Mouse (Mus musculus) gastrocnemius, adult 2 months (tissue): ENCODE data around the gene Ccm2. TPM values are rescaled to one million over a fixed set of nuclear protein-coding genes. Genes with fewer than 3 reads are reported as not detected.

Experiments
- DNase-seq: peaks from one replicate; pipeline ENCODE4 v3.0.0; 2022
- H3K27ac ChIP-seq: fragments of 200-600 bp; 2 replicates; pipeline ENCODE4 v1.8.1; 2022; ENCODE audit warnings: mild to moderate bottlenecking
- H3K4me3 ChIP-seq: fragments of 200-600 bp; 2 replicates; pipeline ENCODE4 v1.8.1; 2022; ENCODE audit warnings: mild to moderate bottlenecking, moderate library complexity
- CTCF ChIP-seq: fragments of 200-600 bp; IDR thresholded peaks from 2 replicates; pipeline ENCODE4 v1.8.1; 2022; ENCODE audit warnings: antibody characterized with exemption, mild to moderate bottlenecking, moderate library complexity
- intact Hi-C: fragments of 180-260 bp; cut with DNase I; formaldehyde crosslinking; loops from one replicate; pipeline ENCODE4 v1.15.1; 2025
- long read RNA-seq, 2 experiments: library from polyadenylated mRNA; stranded (forward); transcript quantifications; one replicate each; pipeline ENCODE4 v2.0.0; 2021
- total RNA-seq, 2 experiments: library from RNA; stranded (reverse); gene quantifications; 2 replicates each; pipeline ENCODE4 v1.2.3; 2021

The Ccm2 gene
- 10 to 100 TPM; 20.8 to 23.8 TPM for total RNA-seq
- long read RNA-seq, experiment 1, transcript Ccm2-201 (10 exons, 1,858 nt), result major isoform, 49 of 58 reads
- long read RNA-seq, experiment 1, partial matches to known transcripts, result 0 of 58 reads
- long read RNA-seq, experiment 1, other reads (novel, unspliced or antisense), result 9 of 58 reads
- long read RNA-seq, experiment 2, transcript Ccm2-201 (10 exons, 1,858 nt), result major isoform, 41 of 58 reads
- long read RNA-seq, experiment 2, partial matches to known transcripts, result 4 of 58 reads
- long read RNA-seq, experiment 2, other reads (novel, unspliced or antisense), result 13 of 58 reads

GRCm38 (mm10) chr11:6546205-6547013, at the start of gene Ccm2:
Ccm2 (plus strand) TSS chr11:6546887.
- no peak for TF ChIP-seq CTCF
- Histone ChIP-seq H3K4me3 (peak within 1 kb of the TSS; percentile 92), H3K27ac (peak within 1 kb of the TSS; percentile 97)
- peak; percentile 99 for DNase-seq
- intact Hi-C loops, result loop anchor here (5.0 kb wide), 1 partner anchor 81 kb away; the partner anchor contains the start of gene Tbrg4

GRCm38 (mm10) chr11:6497311-6497948, 49.3 kb upstream of the Ccm2 start:
- peak overlapping the region; percentile 43 for H3K27ac ChIP-seq
- peak overlapping the region; percentile 31 for H3K4me3 ChIP-seq
- TF ChIP-seq CTCF, result peak; percentile 3; the same call in 1 of the 2 replicates
- DNase-seq, result no peak
- intact Hi-C loops, result no loop called here

- no peak for TF ChIP-seq CTCF
- Histone ChIP-seq H3K27ac (no peak overlapping the region), H3K4me3 (no peak overlapping the region)
- intact Hi-C loops, result no loop called here
- no peak for DNase-seq
Observed at GRCm38 (mm10) chr11:6502506-6502905, 44.2 kb upstream of the Ccm2 start.

- DNase-seq, result no peak
- Histone ChIP-seq H3K27ac (no peak overlapping the region), H3K4me3 (no peak overlapping the region)
- intact Hi-C loops, result no loop called here
- no peak for TF ChIP-seq CTCF
Observed at GRCm38 (mm10) chr11:6504226-6504625, 42.5 kb upstream of the Ccm2 start.

GRCm38 (mm10) chr11:6504689-6505088, 42.0 kb upstream of the Ccm2 start:
- intact Hi-C loops, result no loop called here
- Histone ChIP-seq H3K27ac (no peak overlapping the region), H3K4me3 (no peak overlapping the region)
- no peak for DNase-seq
- no peak for TF ChIP-seq CTCF

GRCm38 (mm10) chr11:6506516-6506915, 40.2 kb upstream of the Ccm2 start:
- TF ChIP-seq CTCF, result no peak
- intact Hi-C loops, result no loop called here
- H3K27ac ChIP-seq, result no peak overlapping the region
- H3K4me3 ChIP-seq, result no peak overlapping the region
- no peak for DNase-seq

GRCm38 (mm10) chr11:6508269-6508876, 38.3 kb upstream of the Ccm2 start:
- intact Hi-C loops, result no loop called here
- no peak overlapping the region for H3K4me3 ChIP-seq
- no peak for DNase-seq
- no peak overlapping the region for H3K27ac ChIP-seq
- TF ChIP-seq CTCF, result no peak

- Histone ChIP-seq H3K4me3 (0 out of 2 replicates have a peak overlapping the region, but pooled peaks have one; percentile 2), H3K27ac (peak overlapping the region; percentile 31; the same call in 1 of the 2 replicates)
- DNase-seq, result peak; percentile 70
- TF ChIP-seq CTCF, result no peak
- intact Hi-C loops, result no loop called here
Observed at GRCm38 (mm10) chr11:6514837-6515236, 31.9 kb upstream of the Ccm2 start.

- intact Hi-C loops, result no loop called here
- DNase-seq, result no peak
- H3K4me3 ChIP-seq, result peak overlapping the region; percentile 47
- TF ChIP-seq CTCF, result no peak
- H3K27ac ChIP-seq, result no peak overlapping the region
Observed at GRCm38 (mm10) chr11:6519491-6520033, 27.1 kb upstream of the Ccm2 start.

- TF ChIP-seq CTCF, result no peak
- peak; percentile 32 for DNase-seq
- H3K4me3 ChIP-seq, result peak within 1 kb of the TSS; percentile 47
- no peak within 1 kb of the TSS for H3K27ac ChIP-seq
- intact Hi-C loops, result no loop called here
Observed at GRCm38 (mm10) chr11:6520507-6521173, 26.0 kb upstream of the Ccm2 start, which contains the start of gene Myo1g. Myo1g (minus strand) TSS chr11:6520965.

GRCm38 (mm10) chr11:6522782-6523525, 23.7 kb upstream of the Ccm2 start:
- Histone ChIP-seq H3K4me3 (no peak overlapping the region), H3K27ac (no peak overlapping the region)
- intact Hi-C loops, result no loop called here
- DNase-seq, result no peak
- TF ChIP-seq CTCF, result no peak
